In genomic region chr9:69071203-69071867, GRCm38 (mm10) we compare ENCODE assay signal across 12 mouse cellular contexts.
DNase-seq lines count a peak whose midpoint lies in the region; TF ChIP-seq lines count a peak whose summit lies in the region.
"Had no signal": no experiment of that assay in that cellular context is flagged by ENCODE, and none has a peak within 500 bp of the region (broad histone marks: within the 10 kb centered on the region; RNA-seq: fewer than 3 reads in every experiment).

No protein-coding gene starts in this region.

- H3K4me3 ChIP-seq in kidney, adult 2 months (ENCODE audit: insufficient read depth, low read depth, low read length): no peak overlapping the region
- H3K4me3 ChIP-seq in layer of hippocampus, adult 2 months: no peak overlapping the region
- H3K4me3 ChIP-seq: lung, embryonic 15.5 days; myocyte had no signal

- H3K4me1 ChIP-seq in kidney, adult 2 months (ENCODE audit: control insufficient read depth, insufficient read depth, low read length): no peaks in the 10 kb centered on the region
- H3K4me1 ChIP-seq: lung, embryonic 15.5 days had no signal

- WGBS in kidney, adult 2 months: 69% methylated on average over 15 of the region's 15 CpGs

- H3K36me3 ChIP-seq in kidney, adult 2 months (ENCODE audit: control insufficient read depth, insufficient read depth, low read length): no peaks in the 10 kb centered on the region
- H3K36me3 ChIP-seq: lung, embryonic 15.5 days had no signal

- TF ChIP-seq CTCF in kidney, adult 2 months (conservative IDR thresholded peaks at IDR 0.05; ENCODE audit: insufficient read depth, insufficient read length, low read depth, low read length): no peak
- no peak for TF ChIP-seq CTCF in layer of hippocampus, adult 2 months (conservative IDR thresholded peaks at IDR 0.05)

- DNase-seq in kidney, adult 2 months: peak; percentile 21
- DNase-seq in kidney, postnatal 25 days: no peak
- peak; percentile 36 for DNase-seq in cerebellum, adult 8-10 months
- peak; percentile 29 for DNase-seq in forelimb bud, embryonic 11.5 days (ENCODE audit: low read depth, low spot score)
- DNase-seq in retina, postnatal 1 day: peak; percentile 66
- DNase-seq in liver: no peak
- DNase-seq in layer of hippocampus, adult 2 months (ENCODE audit: low spot score in 2 of 2): no peak
- DNase-seq: adrenal gland, adult 2 months; spleen, adult 18-20 months; thymus, postnatal 25 days had no signal

- H3K27me3 ChIP-seq in kidney, adult 2 months (replicated peaks; ENCODE audit: control insufficient read depth, insufficient read depth, low read length): no peaks in the 10 kb centered on the region
- H3K27me3 ChIP-seq: lung, embryonic 15.5 days had no signal

- TF ChIP-seq POLR2A in kidney, adult 2 months (IDR thresholded peaks at IDR 0.05; ENCODE audit: low read depth, low read length): no peak

- no peak overlapping the region for H3K27ac ChIP-seq in kidney, adult 2 months (ENCODE audit: insufficient read depth, low read depth, low read length)
- H3K27ac ChIP-seq in layer of hippocampus, adult 2 months: no peak overlapping the region
- H3K27ac ChIP-seq: lung, embryonic 15.5 days had no signal

Comparison
In these comparisons a context has a peak if more than half of its experiments do, and no peak if none do; other contexts are left out.
1. DNase-seq: peak in kidney, adult 2 months (single experiment), cerebellum, adult 8-10 months (single experiment), forelimb bud, embryonic 11.5 days (single experiment) and retina, postnatal 1 day (single experiment); none in kidney, postnatal 25 days (0 of 2), liver (single experiment) and layer of hippocampus, adult 2 months (0 of 2).